Mouse (Mus musculus) heart, embryonic 15.5 days (tissue): Measurements from ENCODE around the gene Gtf3c1. TPM values are rescaled to one million over a fixed set of nuclear protein-coding genes. Genes with fewer than 3 reads are reported as not detected.

ENCODE experiments used
- ATAC-seq: fragments of 200-750 bp; cut with Nextera tagmentation; replicated peaks from 2 replicates; pipeline ENCODE4 v1.8.0; 2017; ENCODE audit warnings: low read depth, moderate TSS enrichment; ENCODE audit not compliant: insufficient number of reproducible peaks, insufficient read depth, low FRiP score
- H3K27ac ChIP-seq: fragments of 300-500 bp; sonication (generic); 2 replicates; pipeline ENCODE4 v1.5.1; 2015; ENCODE audit warnings: mild to moderate bottlenecking, inconsistent platforms
- H3K27me3 ChIP-seq: fragments of 300-500 bp; sonication (generic); 2 replicates; pipeline ENCODE4 v1.6.1; 2015; ENCODE audit warnings: inconsistent platforms
- H3K36me3 ChIP-seq: fragments of 300-500 bp; sonication (generic); 2 replicates; pipeline ENCODE4 v1.6.1; 2015; ENCODE audit warnings: mild to moderate bottlenecking, inconsistent platforms
- H3K4me1 ChIP-seq: fragments of 300-500 bp; sonication (generic); replicated peaks from 2 replicates; pipeline ENCODE4 v1.6.1; 2015; ENCODE audit warnings: inconsistent platforms
- H3K4me2 ChIP-seq: fragments of 300-500 bp; sonication (generic); 2 replicates; pipeline ENCODE4 v1.6.1; 2015; ENCODE audit warnings: inconsistent platforms, mild to moderate bottlenecking, moderate library complexity
- H3K4me3 ChIP-seq: fragments of 300-500 bp; sonication (generic); 2 replicates; pipeline ENCODE4 v1.5.1; 2015; ENCODE audit warnings: mild to moderate bottlenecking, inconsistent platforms
- H3K9ac ChIP-seq: fragments of 300-500 bp; sonication (generic); 2 replicates; pipeline ENCODE4 v1.6.1; 2015; ENCODE audit warnings: mild to moderate bottlenecking, inconsistent platforms
- H3K9me3 ChIP-seq: fragments of 300-500 bp; sonication (generic); replicated peaks from 2 replicates; pipeline ENCODE4 v1.6.1; 2016; ENCODE audit warnings: inconsistent platforms
- WGBS: fragments of 180-500 bp; shearing (Covaris S2); methylation state at CpG from one replicate; pipeline ENCODE4 v1.1.7; 2015; ENCODE audit warnings: mixed read lengths; 5-methylcytosine and 5-hydroxymethylcytosine counted together
- polyA plus RNA-seq: library from polyadenylated mRNA; unstranded; fragments of >200 nt; fragmentation: Nextera tagmentation; extraction: Ambion mirVana; gene quantifications from 2 replicates; pipeline ENCODE4 v1.2.1, GENCODE M21; 2015

Gtf3c1 gene
- polyA plus RNA-seq, 1 experiment from 2014 or later = 23.9 TPM

GRCm38 (mm10) chr7:125615453-125615852, 92.1 kb downstream of the Gtf3c1 start:
- no peak for ATAC-seq
- Histone ChIP-seq H3K36me3 (no peaks in the 10 kb centered on the region), H3K4me2 (no peak overlapping the region), H3K27me3 (no peaks in the 10 kb centered on the region), H3K9me3 (no peaks in the 10 kb centered on the region), H3K4me1 (0 out of 2 replicates have a peak, but pooled peaks cover 2% of the 10 kb centered on the region), H3K27ac (no peak overlapping the region), H3K9ac (no peak overlapping the region), H3K4me3 (no peak overlapping the region)
- WGBS = 87% methylated on average over 7 of the region's 7 CpGs

GRCm38 (mm10) chr7:125613579-125613978, 94.0 kb downstream of the Gtf3c1 start:
- Histone ChIP-seq H3K4me3 (no peak overlapping the region), H3K4me1 (0 out of 2 replicates have a peak, but pooled peaks cover 2% of the 10 kb centered on the region), H3K27me3 (no peaks in the 10 kb centered on the region), H3K36me3 (no peaks in the 10 kb centered on the region), H3K4me2 (no peak overlapping the region), H3K9me3 (no peaks in the 10 kb centered on the region), H3K27ac (no peak overlapping the region), H3K9ac (no peak overlapping the region)
- no peak for ATAC-seq
- 69% methylated on average over 5 of the region's 5 CpGs for WGBS

- Histone ChIP-seq H3K27me3 (no peaks in the 10 kb centered on the region; the same call in 1 of the 2 replicates), H3K9ac (no peak overlapping the region), H3K4me2 (no peak overlapping the region), H3K27ac (no peak overlapping the region), H3K9me3 (no peaks in the 10 kb centered on the region), H3K36me3 (no peaks in the 10 kb centered on the region), H3K4me1 (peaks cover 2% of the 10 kb centered on the region; the same call in 1 of the 2 replicates), H3K4me3 (no peak overlapping the region)
- 76% methylated on average over 4 of the region's 4 CpGs for WGBS
- no peak for ATAC-seq
Measured at GRCm38 (mm10) chr7:125608183-125608688, 99.3 kb downstream of the Gtf3c1 start.

GRCm38 (mm10) chr7:125607384-125608182, 100.0 kb downstream of the Gtf3c1 start:
- 57% methylated on average over 6 of the region's 6 CpGs for WGBS
- H3K4me2 ChIP-seq = no peak overlapping the region
- no peaks in the 10 kb centered on the region; the same call in 1 of the 2 replicates for H3K27me3 ChIP-seq
- no peak overlapping the region for H3K27ac ChIP-seq
- H3K4me1 ChIP-seq = peaks cover 2% of the 10 kb centered on the region; the same call in 1 of the 2 replicates
- H3K9me3 ChIP-seq = no peaks in the 10 kb centered on the region
- no peak overlapping the region for H3K9ac ChIP-seq
- ATAC-seq = no peak
- H3K4me3 ChIP-seq = no peak overlapping the region
- no peaks in the 10 kb centered on the region for H3K36me3 ChIP-seq

- ATAC-seq = no peak
- WGBS = 71% methylated on average over 2 of the region's 2 CpGs
Measured at GRCm38 (mm10) chr7:125606265-125607164, 101.1 kb downstream of the Gtf3c1 start.

GRCm38 (mm10) chr7:125605725-125606139, 101.8 kb downstream of the Gtf3c1 start:
- ATAC-seq = no peak
- no peak overlapping the region for H3K27ac ChIP-seq
- 43% methylated on average over 4 of the region's 4 CpGs for WGBS

More at GRCm38 (mm10) chr7:125606265-125607164, 101.1 kb downstream of the Gtf3c1 start:
- Histone ChIP-seq H3K9ac (no peak overlapping the region), H3K27me3 (no peaks in the 10 kb centered on the region; the same call in 1 of the 2 replicates), H3K9me3 (no peaks in the 10 kb centered on the region), H3K27ac (no peak overlapping the region), H3K4me2 (no peak overlapping the region), H3K36me3 (no peaks in the 10 kb centered on the region), H3K4me3 (no peak overlapping the region), H3K4me1 (peaks cover 2% of the 10 kb centered on the region; the same call in 1 of the 2 replicates)

GRCm38 (mm10) chr7:125604362-125605319, 102.9 kb downstream of the Gtf3c1 start:
- WGBS = 71% methylated on average over 12 of the region's 12 CpGs
- H3K9me3 ChIP-seq = no peaks in the 10 kb centered on the region
- H3K36me3 ChIP-seq = no peaks in the 10 kb centered on the region
- ATAC-seq = no peak
- H3K4me1 ChIP-seq = peaks cover 2% of the 10 kb centered on the region; the same call in 1 of the 2 replicates
- H3K4me3 ChIP-seq = no peak overlapping the region
- no peak overlapping the region for H3K27ac ChIP-seq
- H3K9ac ChIP-seq = no peak overlapping the region
- H3K27me3 ChIP-seq = no peaks in the 10 kb centered on the region; the same call in 1 of the 2 replicates
- no peak overlapping the region for H3K4me2 ChIP-seq

More at GRCm38 (mm10) chr7:125605725-125606139, 101.8 kb downstream of the Gtf3c1 start:
- Histone ChIP-seq H3K9me3 (no peaks in the 10 kb centered on the region), H3K27me3 (no peaks in the 10 kb centered on the region; the same call in 1 of the 2 replicates), H3K4me2 (no peak overlapping the region), H3K4me1 (peaks cover 2% of the 10 kb centered on the region; the same call in 1 of the 2 replicates), H3K9ac (no peak overlapping the region), H3K4me3 (no peak overlapping the region), H3K36me3 (no peaks in the 10 kb centered on the region)

- H3K9me3 ChIP-seq = no peaks in the 10 kb centered on the region
- WGBS = 56% methylated on average over 11 of the region's 11 CpGs
- no peak within 1 kb of the TSS for H3K4me3 ChIP-seq
- H3K9ac ChIP-seq = no peak within 1 kb of the TSS
- H3K36me3 ChIP-seq = no peaks in the 10 kb centered on the region
- ATAC-seq = no peak
- no peak within 1 kb of the TSS for H3K4me2 ChIP-seq
- no peaks in the 10 kb centered on the region; the same call in 1 of the 2 replicates for H3K27me3 ChIP-seq
- no peak within 1 kb of the TSS for H3K27ac ChIP-seq
- H3K4me1 ChIP-seq = peaks cover 2% of the 10 kb centered on the region; the same call in 1 of the 2 replicates
Measured at GRCm38 (mm10) chr7:125603185-125603631, 104.4 kb downstream of the Gtf3c1 start, which contains the start of gene Il21r. Gene Il21r, plus strand, starts transcription at chr7:125603429.

- H3K4me2 ChIP-seq = no peak overlapping the region
- H3K9me3 ChIP-seq = no peaks in the 10 kb centered on the region
- H3K9ac ChIP-seq = no peak overlapping the region
- 71% methylated on average over 11 of the region's 11 CpGs for WGBS
- no peak overlapping the region for H3K4me3 ChIP-seq
- no peaks in the 10 kb centered on the region for H3K36me3 ChIP-seq
- peaks cover 2% of the 10 kb centered on the region; the same call in 1 of the 2 replicates for H3K4me1 ChIP-seq
- H3K27ac ChIP-seq = no peak overlapping the region
- no peak for ATAC-seq
- H3K27me3 ChIP-seq = no peaks in the 10 kb centered on the region; the same call in 1 of the 2 replicates
Measured at GRCm38 (mm10) chr7:125601821-125602448, 105.6 kb downstream of the Gtf3c1 start.

GRCm38 (mm10) chr7:125601280-125601670, 106.3 kb downstream of the Gtf3c1 start:
- H3K27ac ChIP-seq = no peak overlapping the region
- no peak for ATAC-seq
- H3K9me3 ChIP-seq = no peaks in the 10 kb centered on the region
- no peaks in the 10 kb centered on the region for H3K36me3 ChIP-seq
- H3K4me1 ChIP-seq = peaks cover 2% of the 10 kb centered on the region; the same call in 1 of the 2 replicates
- no peak overlapping the region for H3K4me2 ChIP-seq
- no peaks in the 10 kb centered on the region; the same call in 1 of the 2 replicates for H3K27me3 ChIP-seq
- H3K9ac ChIP-seq = no peak overlapping the region
- H3K4me3 ChIP-seq = no peak overlapping the region
- 78% methylated on average over 6 of the region's 6 CpGs for WGBS
